Mouse (Mus musculus) MEL-GATA-1-ER (cell line): ENCODE measurements around the gene Ramac.

Experiments
- DNase-seq: peaks from one replicate; pipeline ENCODE4 v3.0.0-alpha.2; 2012; ENCODE audit warnings: low read depth; ENCODE audit errors: extremely low read depth

Ramac gene

GRCm38 (mm10) chr7:81777667-81778218, 15.0 kb downstream of the Ramac start:
- no peak for DNase-seq

GRCm38 (mm10) chr7:81788536-81788935, 25.8 kb downstream of the Ramac start:
- DNase-seq = peak; percentile 29

DNA sequence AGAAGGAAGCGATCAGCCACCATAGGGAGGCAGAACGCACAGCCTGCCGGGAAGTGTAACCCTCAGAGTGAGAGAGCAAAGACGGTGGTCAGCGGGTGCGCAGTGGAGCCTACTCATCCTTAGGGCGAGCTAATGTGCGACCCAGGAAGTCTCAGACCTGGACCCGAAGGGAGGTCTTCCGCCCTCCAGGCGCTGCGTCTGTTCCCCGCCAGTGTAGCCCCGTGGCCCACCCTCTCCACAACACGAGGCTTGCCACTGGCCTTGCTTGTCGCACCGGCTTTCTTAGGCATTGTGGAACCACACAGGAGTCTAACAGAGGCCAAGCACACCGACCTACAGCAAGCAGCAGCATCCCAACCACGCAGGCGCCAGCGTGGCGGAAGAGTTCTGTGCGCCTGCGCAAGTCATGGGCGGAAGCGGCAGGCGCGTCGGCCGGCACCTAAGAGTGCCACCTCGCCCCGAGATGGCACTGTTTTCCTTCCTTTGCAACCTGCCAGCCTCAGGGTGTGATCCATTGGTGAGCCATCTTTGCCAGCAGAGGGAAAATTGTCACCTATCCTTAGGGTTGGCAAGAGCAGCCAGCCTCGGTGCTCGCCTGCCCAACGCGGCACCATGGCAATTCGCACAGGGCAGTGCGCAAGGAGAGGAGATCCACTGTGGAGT, 26.5 kb downstream of the Ramac start, which contains the start of gene 3110040N11Rik:
Gene 3110040N11Rik (minus strand): TSS at position 384 of the 663 bp plus-strand sequence.
- DNase-seq = peak; percentile 76

- no peak for DNase-seq
Measured at GRCm38 (mm10) chr7:81806067-81806466, 43.3 kb downstream of the Ramac start.
